15 mouse cellular contexts compared by ENCODE assay signal in genomic region chr13:103539577-103539976, GRCm38 (mm10).
DNase-seq lines count a peak whose midpoint lies in the region; ATAC-seq lines count a peak whose summit lies in the region.
"Had no signal": no experiment of that assay in that cellular context is flagged by ENCODE, and none has a peak within 500 bp of the region (broad histone marks: within the 10 kb centered on the region; RNA-seq: fewer than 3 reads in every experiment).

No protein-coding gene starts in this region.

- H3K4me3 ChIP-seq in embryonic facial prominence, embryonic 14.5 days (ENCODE audit: low read depth, low read length): no peak overlapping the region
- no peak overlapping the region for H3K4me3 ChIP-seq in kidney, embryonic 14.5 days (ENCODE audit: low read length)
- H3K4me3 ChIP-seq: embryonic facial prominence, embryonic 12.5 days; heart, embryonic 13.5 days; hindbrain, embryonic 13.5 days had no signal

- DNase-seq in gastrocnemius, postnatal 14 days: peak; percentile 8
- no peak for DNase-seq in gastrocnemius, postnatal 36 days
- peak; percentile 9 for DNase-seq in NIH3T3 (ENCODE audit: low read depth)
- DNase-seq in embryonic facial prominence, embryonic 14.5 days (ENCODE audit: low spot score): peak; percentile 52
- peak; percentile 0 for DNase-seq in lung, postnatal 25 days (ENCODE audit: low spot score)
- no peak for DNase-seq in frontal cortex, postnatal 25 days (ENCODE audit: low spot score in 2 of 2)
- no peak for DNase-seq in right cerebral cortex, adult 2 months (ENCODE audit: low spot score in 2 of 2)
- DNase-seq: cerebellum, adult 11-12 months; kidney, adult 18-20 months; layer of hippocampus, adult 9-11 months; liver had no signal

- H3K4me1 ChIP-seq in embryonic facial prominence, embryonic 14.5 days (ENCODE audit: control insufficient read depth, insufficient read depth, low read length): no peaks in the 10 kb centered on the region
- no peaks in the 10 kb centered on the region for H3K4me1 ChIP-seq in kidney, embryonic 14.5 days (ENCODE audit: control insufficient read depth, insufficient read depth, low read length)
- H3K4me1 ChIP-seq: embryonic facial prominence, embryonic 12.5 days; heart, embryonic 13.5 days had no signal

- H3K27me3 ChIP-seq in embryonic facial prominence, embryonic 14.5 days (replicated peaks; ENCODE audit: control insufficient read depth, insufficient read depth, low read length): no peaks in the 10 kb centered on the region
- no peaks in the 10 kb centered on the region for H3K27me3 ChIP-seq in kidney, embryonic 14.5 days (ENCODE audit: control insufficient read depth, insufficient read depth, low read length)
- H3K27me3 ChIP-seq: embryonic facial prominence, embryonic 12.5 days; heart, embryonic 13.5 days; hindbrain, embryonic 13.5 days had no signal

- H3K36me3 ChIP-seq in embryonic facial prominence, embryonic 14.5 days (ENCODE audit: control insufficient read depth, insufficient read depth, low read length): no peaks in the 10 kb centered on the region
- H3K36me3 ChIP-seq in kidney, embryonic 14.5 days (ENCODE audit: control insufficient read depth, insufficient read depth, low read length): no peaks in the 10 kb centered on the region
- H3K36me3 ChIP-seq: embryonic facial prominence, embryonic 12.5 days; heart, embryonic 13.5 days; hindbrain, embryonic 13.5 days had no signal

- ATAC-seq in embryonic facial prominence, embryonic 14.5 days (ENCODE audit: low read depth): no peak
- ATAC-seq in kidney, embryonic 14.5 days (ENCODE audit: low FRiP score, low TSS enrichment): no peak; the same call in 1 of the 2 replicates

- H3K27ac ChIP-seq in embryonic facial prominence, embryonic 14.5 days (replicated peaks; ENCODE audit: low read depth, low read length): no peak overlapping the region
- no peak overlapping the region for H3K27ac ChIP-seq in kidney, embryonic 14.5 days (ENCODE audit: low read depth, low read length)
- H3K27ac ChIP-seq: embryonic facial prominence, embryonic 12.5 days; heart, embryonic 13.5 days; hindbrain, embryonic 13.5 days had no signal

- H3K9ac ChIP-seq in embryonic facial prominence, embryonic 14.5 days (ENCODE audit: low read depth, low read length): no peak overlapping the region
- no peak overlapping the region for H3K9ac ChIP-seq in kidney, embryonic 14.5 days (ENCODE audit: low read depth, low read length)
- H3K9ac ChIP-seq: embryonic facial prominence, embryonic 12.5 days; heart, embryonic 13.5 days; hindbrain, embryonic 13.5 days had no signal

- intact Hi-C loops in gastrocnemius, postnatal 14 days (cut with DNase I; ENCODE audit: low total_unique reads): no loop called here
- intact Hi-C loops in gastrocnemius, postnatal 36 days (cut with DNase I): no loop called here

- no peak overlapping the region for H3K4me2 ChIP-seq in embryonic facial prominence, embryonic 14.5 days (ENCODE audit: low read depth, low read length)
- H3K4me2 ChIP-seq in kidney, embryonic 14.5 days (replicated peaks; ENCODE audit: low read depth, low read length): no peak overlapping the region
- H3K4me2 ChIP-seq: embryonic facial prominence, embryonic 12.5 days; heart, embryonic 13.5 days; hindbrain, embryonic 13.5 days had no signal

- no peaks in the 10 kb centered on the region for H3K9me3 ChIP-seq in embryonic facial prominence, embryonic 14.5 days (ENCODE audit: control insufficient read depth, low read length)
- H3K9me3 ChIP-seq in kidney, embryonic 14.5 days (ENCODE audit: control insufficient read depth, low read length): no peaks in the 10 kb centered on the region
- H3K9me3 ChIP-seq: embryonic facial prominence, embryonic 12.5 days; heart, embryonic 13.5 days; hindbrain, embryonic 13.5 days had no signal

- 69% methylated on average over 10 of the region's 10 CpGs for WGBS in embryonic facial prominence, embryonic 14.5 days
- WGBS in kidney, embryonic 14.5 days: 60% methylated on average over 10 of the region's 10 CpGs

Comparison
In these comparisons a context has a peak if more than half of its experiments do, and no peak if none do; other contexts are left out.
1. DNase-seq: peak in gastrocnemius, postnatal 14 days (single experiment), NIH3T3 (single experiment), embryonic facial prominence, embryonic 14.5 days (single experiment) and lung, postnatal 25 days (single experiment); none in gastrocnemius, postnatal 36 days (0 of 2), frontal cortex, postnatal 25 days (0 of 2) and right cerebral cortex, adult 2 months (0 of 2).